Mouse (Mus musculus) olfactory bulb, adult 2 months (tissue): ENCODE data around the gene Stk10. TPM values are rescaled to one million over a fixed set of nuclear protein-coding genes. Genes with fewer than 3 reads are reported as not detected.

Experiments used
- H3K27ac ChIP-seq: fragments of 200-500 bp; 2 replicates; pipeline ENCODE4 v1.5.1; 2012; ENCODE audit warnings: low read depth, low read length; ENCODE audit not compliant: insufficient read depth
- H3K4me1 ChIP-seq: fragments of 200-500 bp; 2 replicates; pipeline ENCODE4 v1.6.1; 2012; ENCODE audit warnings: low read length; ENCODE audit not compliant: control insufficient read depth, insufficient read depth
- H3K4me3 ChIP-seq: fragments of 200-500 bp; 2 replicates; pipeline ENCODE4 v1.5.1; 2012; ENCODE audit warnings: mild to moderate bottlenecking, low read depth, low read length, moderate library complexity; ENCODE audit not compliant: insufficient read depth
- CTCF ChIP-seq: fragments of 200-500 bp; IDR thresholded peaks from 2 replicates; pipeline ENCODE4 v1.5.1; 2012; ENCODE audit warnings: low read depth, mild to moderate bottlenecking, low read length, moderate library complexity; ENCODE audit not compliant: insufficient read depth
- POLR2A ChIP-seq: fragments of 200-500 bp; IDR thresholded peaks from 2 replicates; pipeline ENCODE4 v1.6.1; 2012; ENCODE audit warnings: mild to moderate bottlenecking, low read depth, low read length, moderate library complexity; ENCODE audit not compliant: insufficient read depth
- WGBS: fragments of 180-500 bp; shearing (Covaris S2); methylation state at CpG from one replicate; pipeline ENCODE4 v1.1.7; 2018; 5-methylcytosine and 5-hydroxymethylcytosine counted together
- polyA plus RNA-seq: library from polyadenylated mRNA; stranded (reverse); fragments of >200 nt; gene quantifications from 2 replicates; pipeline ENCODE4 v1.2.4, GENCODE M21; 2012; ENCODE audit warnings: low replicate concordance; ENCODE audit not compliant: missing spikeins, insufficient read depth, insufficient read length

Gene Stk10
- polyA plus RNA-seq, 1 experiment: not detected

DNA sequence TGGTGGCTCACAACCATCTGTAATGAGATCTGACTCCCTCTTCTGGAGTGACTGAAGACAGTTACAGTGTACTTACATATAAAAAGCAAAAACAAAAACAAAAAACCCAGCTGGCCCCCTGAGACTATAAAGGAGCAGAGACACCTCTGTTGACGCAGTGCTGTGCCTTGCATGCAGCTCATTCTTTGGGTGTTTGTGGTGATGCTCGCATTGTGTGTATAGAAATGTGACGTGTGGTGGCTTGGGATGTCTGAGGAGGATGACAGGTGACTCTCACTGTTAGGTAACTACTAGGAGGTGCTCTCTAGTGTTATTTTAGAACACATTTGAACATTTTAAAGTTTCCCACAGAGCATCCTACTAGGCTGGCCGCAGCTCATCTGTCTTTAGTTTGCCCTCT is 2.5 kb downstream of the Stk10 start:
- H3K4me3 ChIP-seq: no peak overlapping the region
- peaks cover 13% of the 10 kb centered on the region for H3K4me1 ChIP-seq
- TF ChIP-seq CTCF: no peak
- WGBS: 98% methylated on average over 4 of the region's 4 CpGs
- no peak overlapping the region for H3K27ac ChIP-seq

DNA sequence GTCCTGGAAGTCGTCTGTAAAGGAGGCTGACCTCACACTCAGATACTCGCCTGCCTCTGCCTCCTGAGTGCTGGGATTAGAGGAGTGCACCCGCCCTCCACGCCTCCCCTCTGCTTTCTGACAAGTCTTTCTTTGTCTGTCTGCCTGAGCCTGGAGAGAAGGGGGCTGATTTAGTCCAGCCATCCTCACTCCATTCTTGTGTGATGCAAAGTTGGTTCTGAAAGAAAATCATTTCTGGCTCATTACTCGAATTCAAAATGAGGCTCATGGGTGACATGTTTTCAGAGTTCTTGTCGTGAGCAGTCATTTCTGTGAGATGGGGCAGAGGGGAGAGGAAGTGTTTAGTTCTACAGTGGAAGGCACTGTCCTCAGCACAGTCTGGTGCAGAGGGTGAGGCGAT is 3.8 kb downstream of the Stk10 start:
- 55% methylated on average over 7 of the region's 7 CpGs for WGBS

DNA sequence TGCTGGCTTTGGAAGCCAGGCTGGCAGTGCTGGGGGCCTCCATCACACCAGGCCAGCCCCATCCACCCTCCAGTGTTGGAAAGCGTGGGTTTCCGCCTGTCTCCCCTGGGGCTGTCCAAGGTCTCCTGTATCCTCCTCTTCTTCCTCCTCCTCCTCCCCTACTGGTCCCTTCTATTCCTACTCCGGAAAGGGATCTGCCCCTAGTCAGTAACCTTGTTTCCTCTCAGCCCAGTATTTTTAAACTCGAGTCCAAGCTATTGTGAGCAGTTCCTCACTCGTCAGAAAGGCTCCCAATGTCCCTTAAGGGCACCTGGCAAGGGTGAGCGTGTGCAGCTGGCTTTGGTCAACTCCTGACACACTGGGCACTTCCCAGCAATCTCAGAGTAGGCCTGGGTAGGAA is 5.3 kb downstream of the Stk10 start:
- TF ChIP-seq CTCF (no peak), POLR2A (no peak)
- Histone ChIP-seq H3K4me3 (no peak overlapping the region), H3K4me1 (peaks cover 10% of the 10 kb centered on the region), H3K27ac (no peak overlapping the region)
- WGBS: 78% methylated on average over 6 of the region's 6 CpGs

More for the DNA sequence above, 3.8 kb downstream of the Stk10 start:
- Histone ChIP-seq H3K27ac (no peak overlapping the region), H3K4me1 (peaks cover 13% of the 10 kb centered on the region), H3K4me3 (no peak overlapping the region)
- no peak for TF ChIP-seq CTCF
- TF ChIP-seq POLR2A: no peak

DNA sequence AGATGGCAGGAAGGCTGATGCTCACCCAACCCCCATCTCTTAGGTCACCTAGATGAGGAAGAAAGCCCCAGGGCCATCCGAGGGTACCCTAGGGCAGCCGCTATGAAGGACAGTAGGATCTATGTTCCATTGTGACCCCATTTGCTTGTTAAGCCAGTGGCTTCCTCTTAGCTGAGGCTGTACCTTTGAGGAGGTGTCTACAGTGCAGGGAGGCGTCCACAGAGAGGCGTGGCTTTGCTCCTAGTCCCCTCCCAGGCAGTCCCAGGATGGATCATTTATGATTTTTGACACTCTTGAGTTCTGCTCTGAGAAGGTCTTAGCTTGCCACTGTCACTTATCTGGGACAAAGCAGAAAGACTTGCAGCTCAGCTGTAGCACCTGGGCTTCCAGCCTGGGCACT is 5.7 kb downstream of the Stk10 start:
- Histone ChIP-seq H3K4me1 (peaks cover 6% of the 10 kb centered on the region), H3K27ac (no peak overlapping the region), H3K4me3 (no peak overlapping the region)
- 94% methylated on average over 4 of the region's 4 CpGs for WGBS
- TF ChIP-seq CTCF (no peak), POLR2A (no peak)

- Histone ChIP-seq H3K4me1 (no peaks in the 10 kb centered on the region), H3K4me3 (no peak overlapping the region), H3K27ac (no peak overlapping the region)
- 89% methylated on average over 7 of the region's 7 CpGs for WGBS
- TF ChIP-seq CTCF (no peak), POLR2A (no peak)
Measured at GRCm38 (mm10) chr11:32539717-32540116, 6.6 kb downstream of the Stk10 start.

- Histone ChIP-seq H3K4me3 (no peak overlapping the region), H3K27ac (no peak overlapping the region), H3K4me1 (no peaks in the 10 kb centered on the region)
- TF ChIP-seq CTCF (no peak), POLR2A (no peak)
- WGBS: 89% methylated on average over 6 of the region's 6 CpGs
Measured at GRCm38 (mm10) chr11:32540463-32540862, 7.4 kb downstream of the Stk10 start.

GRCm38 (mm10) chr11:32542181-32542580 is 9.1 kb downstream of the Stk10 start:
- Histone ChIP-seq H3K4me3 (no peak overlapping the region), H3K27ac (no peak overlapping the region), H3K4me1 (peaks cover 6% of the 10 kb centered on the region)
- 90% methylated on average over 4 of the region's 4 CpGs for WGBS
- TF ChIP-seq CTCF (no peak), POLR2A (no peak)

GRCm38 (mm10) chr11:32542687-32543411 is 9.7 kb downstream of the Stk10 start:
- Histone ChIP-seq H3K4me1 (peaks cover 10% of the 10 kb centered on the region), H3K27ac (no peak overlapping the region), H3K4me3 (no peak overlapping the region)
- TF ChIP-seq POLR2A: no peak
- TF ChIP-seq CTCF: no peak
- WGBS: 54% methylated on average over 3 of the region's 3 CpGs

DNA sequence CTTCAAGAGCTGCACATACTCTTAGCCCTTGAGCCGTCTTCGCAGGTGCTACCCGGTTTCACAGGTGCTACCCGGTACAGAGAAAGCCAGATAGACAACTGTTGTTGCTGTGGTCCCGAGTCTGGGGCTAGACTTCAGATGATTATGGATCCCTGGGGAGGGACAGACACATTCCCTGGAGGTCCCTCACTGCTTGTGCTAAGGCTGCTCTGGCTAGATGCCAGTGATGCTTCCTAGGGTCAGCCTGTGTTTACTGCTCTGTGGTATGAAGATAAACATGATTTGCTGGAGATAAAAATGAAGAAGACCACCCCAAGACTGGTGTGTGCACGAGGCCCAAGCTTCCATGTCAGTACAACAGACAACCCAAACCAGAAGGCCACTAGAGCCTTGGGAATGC is 10.9 kb downstream of the Stk10 start:
- TF ChIP-seq POLR2A: no peak
- TF ChIP-seq CTCF: no peak

More for the DNA sequence above, 10.9 kb downstream of the Stk10 start:
- WGBS: 97% methylated on average over 6 of the region's 6 CpGs
- H3K4me1 ChIP-seq: peaks cover 10% of the 10 kb centered on the region
- no peak overlapping the region for H3K4me3 ChIP-seq
- H3K27ac ChIP-seq: no peak overlapping the region
